Mouse (Mus musculus) CH12.LX (cell line): ENCODE measurements around the gene Fam110a. TPM values are rescaled to one million over a fixed set of nuclear protein-coding genes. Genes with fewer than 3 reads are reported as not detected.

Experiments used
- DNase-seq: peaks from one replicate; pipeline ENCODE4 v3.0.0-alpha.2; 2013; ENCODE audit errors: extremely low read depth
- H3K27ac ChIP-seq: 2 replicates; pipeline ENCODE4 v1.5.1; 2012; ENCODE audit warnings: low read depth, mild to moderate bottlenecking, control low read depth, moderate library complexity; ENCODE audit not compliant: insufficient read depth
- H3K27me3 ChIP-seq: replicated peaks from 2 replicates; pipeline ENCODE3; 2012; ENCODE audit warnings: inconsistent platforms
- H3K36me3 ChIP-seq, 2 experiments: replicated peaks in 1 of 2; 2 replicates each; pipeline versions ENCODE3 to v1.6.1; 2012; ENCODE audit warnings: inconsistent platforms in 1 of 2, low read length in 1 of 2, mild to moderate bottlenecking in 1 of 2, mixed read lengths in 1 of 2, moderate library complexity in 1 of 2; ENCODE audit not compliant: control insufficient read depth in 1 of 2, insufficient read depth in 1 of 2
- H3K4me1 ChIP-seq, 2 experiments: 2 replicates each; pipeline ENCODE4 v1.6.1; 2012; ENCODE audit warnings: inconsistent platforms in 1 of 2, moderate library complexity in 1 of 2; ENCODE audit not compliant: insufficient read depth in 2 of 2, control insufficient read depth in 1 of 2
- H3K4me2 ChIP-seq: 2 replicates; pipeline ENCODE4 v1.6.1; 2012; ENCODE audit warnings: low read depth, mild to moderate bottlenecking, control low read depth; ENCODE audit not compliant: poor library complexity, insufficient read depth, severe bottlenecking
- H3K4me3 ChIP-seq, 3 experiments: fragments of 150-350 bp in 1 of 3; sonication (generic) in 1 of 3; replicated peaks in 1 of 3; 2 replicates each; pipeline versions ENCODE3 to v1.5.1; 2011 to 2012; ENCODE audit warnings: low read depth in 2 of 3, low read length in 2 of 3, mild to moderate bottlenecking in 2 of 3, moderate library complexity in 2 of 3, control low read depth in 1 of 3, improper control_type of control experiment in 1 of 3, inconsistent platforms in 1 of 3, mixed read lengths in 1 of 3; ENCODE audit not compliant: poor library complexity in 1 of 3
- H3K79me2 ChIP-seq: replicated peaks from 2 replicates; pipeline ENCODE4 v1.6.1; 2012; ENCODE audit warnings: mild to moderate bottlenecking, moderate library complexity; ENCODE audit not compliant: control insufficient read depth, poor library complexity, insufficient read depth, severe bottlenecking; ENCODE audit errors: extremely low read depth
- H3K9ac ChIP-seq: 2 replicates; pipeline ENCODE4 v1.6.1; 2012; ENCODE audit warnings: low read depth, mild to moderate bottlenecking, control low read depth, moderate library complexity; ENCODE audit not compliant: insufficient read depth
- H3K9me3 ChIP-seq: replicated peaks from 2 replicates; pipeline ENCODE3; 2012; ENCODE audit warnings: low read length, inconsistent platforms, mixed read lengths
- BHLHE40 ChIP-seq: IDR thresholded peaks from 2 replicates; pipeline ENCODE4 v1.6.1; 2011; ENCODE audit warnings: mild to moderate bottlenecking, low read depth, low read length, improper control_type of control experiment
- E2F4 ChIP-seq: IDR thresholded peaks from 2 replicates; pipeline ENCODE4 v1.6.1; 2011; ENCODE audit warnings: low read depth, low read length, improper control_type of control experiment; ENCODE audit not compliant: insufficient replicate concordance
- ELF1 ChIP-seq: IDR thresholded peaks from 2 replicates; pipeline ENCODE4 v1.6.1; 2014; ENCODE audit warnings: low read depth, mild to moderate bottlenecking, inconsistent platforms, low read length, improper control_type of control experiment
- ETS1 ChIP-seq: conservative IDR thresholded peaks from 2 replicates; pipeline ENCODE4 v1.6.1; 2012; ENCODE audit warnings: low read depth, mild to moderate bottlenecking, inconsistent platforms, low read length, improper control_type of control experiment, moderate library complexity
- GABPA ChIP-seq: IDR thresholded peaks from 2 replicates; pipeline ENCODE4 v1.6.1; 2012; ENCODE audit warnings: low read depth, low read length, improper control_type of control experiment, inconsistent platforms; ENCODE audit not compliant: insufficient replicate concordance
- HCFC1 ChIP-seq: IDR thresholded peaks from 2 replicates; pipeline ENCODE4 v1.6.1; 2012; ENCODE audit warnings: low read depth, mild to moderate bottlenecking, inconsistent platforms, low read length, improper control_type of control experiment
- IRF4 ChIP-seq: IDR thresholded peaks from 2 replicates; pipeline ENCODE4 v1.6.1; 2014; ENCODE audit warnings: low read depth, mild to moderate bottlenecking, inconsistent platforms, low read length, improper control_type of control experiment
- JUN ChIP-seq: IDR thresholded peaks from 2 replicates; pipeline ENCODE4 v1.6.1; 2011; ENCODE audit warnings: low read depth, mild to moderate bottlenecking, low read length, improper control_type of control experiment, moderate library complexity; ENCODE audit not compliant: insufficient read depth
- JUND ChIP-seq: conservative IDR thresholded peaks from 2 replicates; pipeline ENCODE4 v1.6.1; 2011; ENCODE audit warnings: low read depth, low read length, improper control_type of control experiment
- KAT2A ChIP-seq: IDR thresholded peaks from 2 replicates; pipeline ENCODE4 v1.6.1; 2012; ENCODE audit warnings: low read length, improper control_type of control experiment, inconsistent platforms; ENCODE audit not compliant: insufficient replicate concordance
- MAX ChIP-seq: IDR thresholded peaks from 2 replicates; pipeline ENCODE4 v1.6.1; 2011; ENCODE audit warnings: low read length, improper control_type of control experiment
- MAZ ChIP-seq: IDR thresholded peaks from 2 replicates; pipeline ENCODE4 v1.6.1; 2012; ENCODE audit warnings: low read depth, mild to moderate bottlenecking, inconsistent platforms, low read length, improper control_type of control experiment, moderate library complexity
- MEF2A ChIP-seq: IDR thresholded peaks from 2 replicates; pipeline ENCODE4 v1.6.1; 2014; ENCODE audit warnings: low read depth, mild to moderate bottlenecking, inconsistent platforms, low read length, improper control_type of control experiment, borderline replicate concordance
- MXI1 ChIP-seq: IDR thresholded peaks from 2 replicates; pipeline ENCODE4 v1.6.1; 2011; ENCODE audit warnings: mild to moderate bottlenecking, low read depth, low read length, improper control_type of control experiment
- MYC ChIP-seq: IDR thresholded peaks from 2 replicates; pipeline ENCODE4 v1.6.1; 2011; ENCODE audit warnings: low read depth, mild to moderate bottlenecking, improper control_type of control experiment, low read length
- PAX5 ChIP-seq: IDR thresholded peaks from 2 replicates; pipeline ENCODE4 v1.6.1; 2012; ENCODE audit warnings: low read length, inconsistent platforms, mixed read lengths
- POLR2A ChIP-seq: IDR thresholded peaks from 2 replicates; pipeline ENCODE4 v1.6.1; 2011; ENCODE audit warnings: low read depth, mild to moderate bottlenecking, improper control_type of control experiment, low read length
- POLR2AphosphoS2 ChIP-seq: IDR thresholded peaks from 2 replicates; pipeline ENCODE4 v1.6.1; 2011; ENCODE audit warnings: low read depth, low read length, improper control_type of control experiment
- RAD21 ChIP-seq: IDR thresholded peaks from 2 replicates; pipeline ENCODE4 v1.6.1; 2011; ENCODE audit warnings: low read depth, mild to moderate bottlenecking, low read length, improper control_type of control experiment, moderate library complexity
- RCOR1 ChIP-seq: conservative IDR thresholded peaks from 2 replicates; pipeline ENCODE4 v1.6.1; 2012; ENCODE audit warnings: low read depth, mild to moderate bottlenecking, inconsistent platforms, low read length, improper control_type of control experiment
- SMC3 ChIP-seq: IDR thresholded peaks from 2 replicates; pipeline ENCODE4 v1.6.1; 2011; ENCODE audit warnings: low read depth, low read length, improper control_type of control experiment
- TBP ChIP-seq: conservative IDR thresholded peaks from 2 replicates; pipeline ENCODE4 v1.6.1; 2011; ENCODE audit warnings: low read depth, low read length, improper control_type of control experiment
- UBTF ChIP-seq: IDR thresholded peaks from 2 replicates; pipeline ENCODE4 v1.6.1; 2012; ENCODE audit warnings: low read depth, mild to moderate bottlenecking, inconsistent platforms, low read length, improper control_type of control experiment, moderate library complexity
- USF1 ChIP-seq: IDR thresholded peaks from 2 replicates; pipeline ENCODE4 v1.6.1; 2014; ENCODE audit warnings: low read depth, mild to moderate bottlenecking, inconsistent platforms, low read length, improper control_type of control experiment
- USF2 ChIP-seq: conservative IDR thresholded peaks from 2 replicates; pipeline ENCODE4 v1.6.1; 2011; ENCODE audit warnings: low read depth, low read length, improper control_type of control experiment
- ZC3H11A ChIP-seq: IDR thresholded peaks from 2 replicates; pipeline ENCODE4 v1.6.1; 2012; ENCODE audit warnings: low read depth, mild to moderate bottlenecking, inconsistent platforms, low read length, improper control_type of control experiment
- ZKSCAN1 ChIP-seq: IDR thresholded peaks from 2 replicates; pipeline ENCODE4 v1.6.1; 2012; ENCODE audit warnings: low read depth, inconsistent platforms, low read length, improper control_type of control experiment, borderline replicate concordance
- ZMIZ1 ChIP-seq: IDR thresholded peaks from 2 replicates; pipeline ENCODE4 v1.6.1; 2012; ENCODE audit warnings: low read depth, mild to moderate bottlenecking, inconsistent platforms, low read length, improper control_type of control experiment
- dilution Hi-C: fragments of 300-500 bp; cut with MboI; formaldehyde crosslinking; loops from 2 replicates; pipeline ENCODE4 v1.14.3; 2020; ENCODE audit warnings: low sequenced_read_pairs; ENCODE audit not compliant: extremely low pct_unique_long_range_greater_than_20kb, extremely low pct_ligation_motif_present
- in situ Hi-C: fragments of 300-500 bp; cut with MboI; formaldehyde crosslinking; loops from 3 replicates; pipeline ENCODE4 v1.14.3; 2019; ENCODE audit warnings: low sequenced_read_pairs, low pct_ligation_motif_present, low pct_unique_long_range_greater_than_20kb, mixed read lengths
- polyA plus RNA-seq: library from polyadenylated mRNA; unstranded; fragments of >175 nt; gene quantifications from 2 replicates; pipeline ENCODE4 v1.2.1, GENCODE M21; 2012; ENCODE audit warnings: low read depth; ENCODE audit not compliant: insufficient read length
- total RNA-seq, 2 experiments: library from RNA; depleted of rRNA; stranded (reverse); fragments of 300-350 nt in 1 of 2; fragments of >200 nt in 1 of 2; gene quantifications; 2 replicates each; pipeline ENCODE4 v1.2.3; 2012 to 2014

Gene Fam110a
- total and polyA plus RNA-seq, 3 experiments, result 3.7 to 9.8 (median 6.3) TPM

DNA sequence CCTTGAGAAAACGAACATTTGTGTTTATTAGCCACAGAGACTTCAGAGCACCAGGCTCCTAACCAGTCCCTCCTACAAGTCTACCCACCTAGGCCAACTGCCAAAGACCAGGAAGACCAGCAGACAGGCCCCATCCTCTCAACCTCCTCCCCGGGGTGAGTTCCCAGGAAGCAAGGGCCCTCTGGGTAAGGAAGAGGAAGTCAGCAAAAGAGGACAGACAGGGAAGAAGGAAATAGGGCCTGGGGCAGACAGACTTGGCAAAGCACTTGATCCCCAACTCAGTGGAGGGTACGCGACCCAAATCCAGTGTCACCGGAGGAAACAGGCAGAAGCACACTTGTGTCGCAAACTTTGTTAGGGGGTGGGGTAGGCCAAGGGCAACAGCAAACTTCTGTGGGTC, 10.6 kb downstream of the Fam110a start (continued):
- TF ChIP-seq ZMIZ1, result no peak
- TF ChIP-seq TBP, result no peak
- TF ChIP-seq, all 38 proteins: peak for 0

DNA sequence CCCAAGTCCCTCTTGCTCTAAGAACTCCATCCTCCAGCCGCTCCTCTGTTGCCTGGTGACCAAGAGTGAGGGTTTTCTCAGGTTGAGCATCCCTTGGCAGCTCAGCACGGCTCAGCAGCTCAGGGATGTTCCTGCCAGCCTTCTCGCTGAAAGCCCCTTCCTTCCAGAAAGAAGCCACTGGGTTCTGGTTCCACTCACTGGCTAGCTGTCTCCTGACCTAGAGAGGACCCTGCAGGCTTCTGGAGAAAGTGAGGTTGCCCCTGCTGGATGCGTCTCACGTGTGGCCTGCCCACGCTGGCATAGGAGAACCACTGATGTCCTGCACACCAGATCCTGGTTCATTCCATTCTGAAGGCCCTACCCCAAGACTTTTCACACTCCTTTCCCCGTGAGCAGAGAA, 11.0 kb downstream of the Fam110a start:
- DNase-seq, result no peak
- H3K4me2 ChIP-seq, result no peak overlapping the region
- no peaks in the 10 kb centered on the region for H3K27me3 ChIP-seq
- H3K27ac ChIP-seq, result no peak overlapping the region
- in situ Hi-C loops (no loop called here), dilution Hi-C loops (no loop called here)
- TF ChIP-seq POLR2A (no peak), BHLHE40 (no peak), JUND (no peak), MAZ (no peak), ZKSCAN1 (no peak), E2F4 (no peak), MXI1 (no peak), UBTF (no peak), USF2 (no peak), MYC (no peak), MAX (no peak), SMC3 (no peak), ETS1 (no peak), HCFC1 (no peak), PAX5 (no peak)
- H3K79me2 ChIP-seq, result peaks cover 6% of the 10 kb centered on the region; the same call in 1 of the 2 replicates
- H3K36me3 ChIP-seq, result peaks cover 16 to 43% of the 10 kb centered on the region in 2 experiments
- no peaks in the 10 kb centered on the region for H3K9me3 ChIP-seq
- H3K4me3 ChIP-seq, result no peak overlapping the region
- peaks cover 52 to 97% of the 10 kb centered on the region in 2 experiments for H3K4me1 ChIP-seq
- no peak overlapping the region for H3K9ac ChIP-seq

DNA sequence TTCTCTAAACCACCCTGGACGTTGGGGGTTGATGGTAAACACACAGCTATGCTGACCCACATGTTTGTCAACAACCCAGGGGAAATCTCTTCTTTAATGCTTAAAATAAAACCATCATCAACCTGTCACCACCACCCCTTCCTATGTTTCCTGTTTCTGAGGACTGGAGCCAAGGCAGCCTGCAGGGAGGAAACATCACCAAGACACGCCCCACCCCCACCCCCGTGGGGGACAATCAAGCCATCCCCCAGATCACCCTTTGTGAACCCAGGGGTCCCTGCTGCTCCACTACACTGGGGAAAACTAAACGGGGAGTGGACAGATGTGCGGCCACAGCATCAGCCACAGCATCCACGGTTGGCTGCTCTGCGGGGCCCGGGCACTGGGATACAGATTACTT, 11.6 kb downstream of the Fam110a start:
- Histone ChIP-seq H3K27ac (peak overlapping the region; percentile 30; the same call in 1 of the 2 replicates), H3K79me2 (peaks cover 6% of the 10 kb centered on the region; the same call in 1 of the 2 replicates), H3K36me3 (peaks cover 16 to 43% of the 10 kb centered on the region in 2 experiments), H3K9me3 (no peaks in the 10 kb centered on the region), H3K4me2 (no peak overlapping the region), H3K4me3 (no peak overlapping the region), H3K27me3 (no peaks in the 10 kb centered on the region), H3K9ac (no peak overlapping the region), H3K4me1 (peaks cover 49 to 92% of the 10 kb centered on the region in 2 experiments)
- DNase-seq, result no peak
- TF ChIP-seq GABPA (no peak), USF1 (no peak), ZC3H11A (no peak), UBTF (no peak), RAD21 (no peak), USF2 (no peak), MYC (no peak), POLR2A (no peak), MEF2A (no peak), JUN (no peak), KAT2A (no peak), POLR2AphosphoS2 (no peak), E2F4 (no peak), BHLHE40 (no peak), RCOR1 (no peak), ETS1 (no peak), ELF1 (no peak), TBP (no peak), IRF4 (no peak)
- dilution Hi-C loops, result no loop called here
- in situ Hi-C loops, result no loop called here
